Mouse (Mus musculus) limb, embryonic 13.5 days (tissue): ENCODE measurements around the gene Vezf1. TPM values are rescaled to one million over a fixed set of nuclear protein-coding genes. Genes with fewer than 3 reads are reported as not detected.

Experiments used
- ATAC-seq: fragments of 200-750 bp; cut with Nextera tagmentation; 2 replicates; pipeline ENCODE4 v1.8.0; 2017; ENCODE audit warnings: low read depth, moderate number of reproducible peaks, moderate TSS enrichment; ENCODE audit not compliant: low FRiP score
- H3K27ac ChIP-seq: fragments of 300-500 bp; sonication (generic); 2 replicates; pipeline ENCODE4 v1.5.1; 2015; ENCODE audit warnings: inconsistent platforms, mild to moderate bottlenecking, moderate library complexity
- H3K27me3 ChIP-seq: fragments of 300-500 bp; sonication (generic); 2 replicates; pipeline ENCODE4 v1.6.1; 2015; ENCODE audit warnings: mild to moderate bottlenecking, inconsistent platforms
- H3K36me3 ChIP-seq: fragments of 300-500 bp; sonication (generic); 2 replicates; pipeline ENCODE4 v1.6.1; 2015; ENCODE audit warnings: inconsistent platforms, mild to moderate bottlenecking, moderate library complexity
- H3K4me1 ChIP-seq: fragments of 300-500 bp; sonication (generic); 2 replicates; pipeline ENCODE4 v1.6.1; 2015; ENCODE audit warnings: inconsistent platforms
- H3K4me2 ChIP-seq: fragments of 300-500 bp; sonication (generic); replicated peaks from 2 replicates; pipeline ENCODE4 v1.6.1; 2015; ENCODE audit warnings: inconsistent platforms, mild to moderate bottlenecking, moderate library complexity
- H3K4me3 ChIP-seq: fragments of 300-500 bp; sonication (generic); 2 replicates; pipeline ENCODE4 v1.5.1; 2015; ENCODE audit warnings: moderate library complexity, mild to moderate bottlenecking, inconsistent platforms
- H3K9ac ChIP-seq: fragments of 300-500 bp; sonication (generic); 2 replicates; pipeline ENCODE4 v1.6.1; 2015; ENCODE audit warnings: mild to moderate bottlenecking, inconsistent platforms
- H3K9me3 ChIP-seq: fragments of 300-500 bp; sonication (generic); 2 replicates; pipeline ENCODE4 v1.6.1; 2016; ENCODE audit warnings: inconsistent platforms
- WGBS: fragments of 180-500 bp; shearing (Covaris S2); methylation state at CpG from one replicate; pipeline ENCODE4 v1.1.7; 2015; 5-methylcytosine and 5-hydroxymethylcytosine counted together
- polyA plus RNA-seq: library from polyadenylated mRNA; unstranded; fragments of >200 nt; fragmentation: Nextera tagmentation; extraction: Ambion mirVana; gene quantifications from 2 replicates; pipeline ENCODE4 v1.2.1, GENCODE M21; 2015

Vezf1 gene
- polyA plus RNA-seq, 1 experiment from 2014 or later: 48.9 TPM

DNA sequence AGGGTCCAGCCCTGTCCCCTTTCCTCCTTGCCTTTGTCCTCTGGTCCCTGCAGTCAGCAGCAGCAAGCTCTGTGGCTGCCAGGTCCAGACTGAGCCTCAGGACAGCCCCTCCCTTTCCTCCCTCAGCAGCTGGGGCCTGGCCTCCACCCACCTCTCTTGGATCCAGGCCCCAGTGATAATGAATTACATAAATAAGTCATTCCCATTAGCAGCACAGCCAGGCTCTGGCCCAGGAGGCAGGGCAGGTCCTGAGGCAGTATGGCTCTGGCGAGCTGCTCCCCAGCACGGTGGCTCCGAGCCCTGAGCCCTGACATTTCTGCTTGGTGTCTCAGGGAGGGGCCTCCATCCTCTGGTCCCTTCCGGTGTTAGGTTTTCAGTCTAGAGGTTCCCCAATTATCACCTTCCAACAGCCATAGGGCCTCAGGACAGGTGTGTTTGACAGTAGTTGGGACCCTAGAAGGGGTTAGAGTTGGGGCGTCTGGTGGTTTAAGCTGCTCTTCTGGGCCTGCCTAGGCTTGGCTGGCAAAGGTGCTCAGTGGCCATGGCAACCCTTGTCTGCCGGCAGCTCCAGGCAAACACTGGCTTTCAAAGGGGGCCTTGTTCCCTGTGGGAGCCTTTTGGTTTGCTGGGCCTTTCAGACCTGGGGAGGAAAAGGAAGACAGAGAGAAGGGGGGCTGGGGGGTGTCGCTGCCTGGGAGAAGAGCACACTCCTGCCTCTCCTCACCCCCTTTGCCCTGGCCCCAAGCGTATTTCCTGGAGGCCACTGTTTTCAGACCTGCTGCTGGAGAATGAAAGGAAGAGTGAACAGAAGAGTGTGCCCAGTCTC lies 51.0 kb downstream of the Vezf1 start:
- Histone ChIP-seq H3K9me3 (no peaks in the 10 kb centered on the region), H3K27me3 (no peaks in the 10 kb centered on the region), H3K4me3 (no peak overlapping the region), H3K27ac (peak overlapping the region; percentile 89), H3K4me2 (peak overlapping the region; percentile 35), H3K4me1 (peaks cover 67% of the 10 kb centered on the region), H3K9ac (peak overlapping the region; percentile 51), H3K36me3 (peaks cover 7% of the 10 kb centered on the region; the same call in 1 of the 2 replicates)
- peak; percentile 68 for ATAC-seq
- 12% methylated on average over 8 of the region's 8 CpGs for WGBS

DNA sequence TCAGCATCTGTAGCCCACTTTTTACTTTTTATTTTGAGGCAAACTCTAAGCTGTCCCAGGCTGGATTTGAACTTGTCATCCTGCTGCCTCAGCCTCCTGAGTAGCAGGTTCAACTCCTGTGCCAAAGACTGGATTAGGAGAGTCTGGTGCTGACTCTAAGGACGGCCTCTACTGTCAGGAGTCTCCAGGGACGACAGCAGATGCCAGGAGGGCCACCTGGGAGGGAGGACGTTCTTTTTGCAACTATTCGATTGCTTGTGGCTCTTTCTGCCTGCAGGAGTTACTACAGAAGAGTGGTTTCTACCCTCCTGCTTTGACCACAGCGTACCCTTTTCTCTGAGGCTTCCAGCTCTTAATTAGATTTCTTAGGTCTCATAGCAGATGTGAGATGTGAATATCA lies 54.5 kb downstream of the Vezf1 start:
- ATAC-seq: no peak
- no peak overlapping the region for H3K27ac ChIP-seq
- 51% methylated on average over 5 of the region's 5 CpGs for WGBS

DNA sequence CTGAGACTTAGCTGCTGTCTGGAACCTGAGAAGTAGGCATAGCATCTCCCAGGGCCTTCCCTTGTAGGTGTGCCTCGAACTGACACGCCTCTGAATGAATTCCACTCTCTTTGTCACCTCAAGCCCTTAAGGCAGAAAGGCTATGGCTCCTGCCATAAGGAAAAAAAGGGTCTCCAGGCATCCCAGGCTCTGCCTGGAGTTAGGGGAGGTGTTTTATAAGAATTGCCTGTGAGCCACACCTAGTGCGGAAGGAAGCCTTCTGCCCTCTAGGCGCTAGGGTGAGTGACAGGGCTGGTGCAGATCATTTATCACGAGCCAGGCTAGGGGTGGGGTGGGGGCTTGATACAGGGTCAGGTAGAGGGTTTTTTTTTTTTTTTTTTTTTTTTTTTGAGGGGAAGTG lies 54.9 kb downstream of the Vezf1 start:
- Histone ChIP-seq H3K27ac (no peak overlapping the region), H3K4me3 (no peak overlapping the region), H3K9ac (no peak overlapping the region), H3K27me3 (no peaks in the 10 kb centered on the region), H3K4me1 (peaks cover 52% of the 10 kb centered on the region), H3K4me2 (no peak overlapping the region), H3K36me3 (peaks cover 7% of the 10 kb centered on the region; the same call in 1 of the 2 replicates), H3K9me3 (no peaks in the 10 kb centered on the region)
- 64% methylated on average over 5 of the region's 5 CpGs for WGBS
- ATAC-seq: no peak

More for the DNA sequence above, 54.5 kb downstream of the Vezf1 start:
- Histone ChIP-seq H3K27me3 (no peaks in the 10 kb centered on the region), H3K4me1 (peaks cover 57% of the 10 kb centered on the region), H3K4me3 (no peak overlapping the region), H3K4me2 (no peak overlapping the region), H3K9ac (no peak overlapping the region), H3K9me3 (no peaks in the 10 kb centered on the region), H3K36me3 (peaks cover 7% of the 10 kb centered on the region; the same call in 1 of the 2 replicates)

DNA sequence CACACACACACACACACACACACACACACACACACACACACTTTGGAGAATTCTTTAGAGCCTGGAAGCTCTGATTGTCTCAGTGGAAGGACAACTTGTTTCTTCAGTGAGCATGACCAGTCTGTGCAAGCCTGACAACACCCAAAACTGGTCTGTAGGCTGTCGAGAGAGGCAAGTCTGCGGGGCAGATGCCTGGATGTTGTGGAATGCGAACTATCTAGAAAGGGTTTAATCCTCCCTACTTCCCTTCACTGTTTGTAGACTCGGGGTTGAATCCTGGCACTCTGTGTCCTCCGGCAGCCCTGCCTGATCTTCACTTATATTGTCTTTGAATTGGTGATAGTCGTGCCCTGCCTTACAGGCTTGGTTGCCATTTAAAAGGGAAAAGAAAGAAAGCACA lies 55.7 kb downstream of the Vezf1 start:
- ATAC-seq: no peak
- Histone ChIP-seq H3K27ac (no peak overlapping the region), H3K36me3 (peaks cover 7% of the 10 kb centered on the region; the same call in 1 of the 2 replicates), H3K27me3 (no peaks in the 10 kb centered on the region), H3K4me3 (no peak overlapping the region), H3K4me1 (peaks cover 45% of the 10 kb centered on the region), H3K9me3 (no peaks in the 10 kb centered on the region), H3K9ac (no peak overlapping the region), H3K4me2 (no peak overlapping the region)
- WGBS: 31% methylated on average over 6 of the region's 6 CpGs

DNA sequence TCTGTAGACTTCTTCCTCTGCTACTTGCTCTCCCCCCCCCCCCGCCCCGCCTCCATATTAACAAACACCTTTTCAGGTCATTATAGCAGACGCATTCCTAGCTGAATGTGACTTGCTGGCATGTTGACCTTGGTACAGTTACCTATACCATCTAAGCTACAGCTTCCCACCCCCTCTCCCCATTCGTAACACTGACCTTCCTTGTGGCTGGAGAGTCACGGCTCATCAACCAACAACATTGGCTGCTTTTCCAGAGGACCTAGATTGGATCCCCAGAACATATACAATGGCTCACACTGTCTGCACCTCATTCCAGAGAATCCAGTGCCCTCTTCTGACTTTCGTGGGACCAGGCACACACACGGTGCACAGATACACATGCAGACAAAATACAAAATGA lies 57.4 kb downstream of the Vezf1 start:
- Histone ChIP-seq H3K27me3 (no peaks in the 10 kb centered on the region), H3K36me3 (peaks cover 7% of the 10 kb centered on the region; the same call in 1 of the 2 replicates), H3K9me3 (no peaks in the 10 kb centered on the region), H3K4me1 (peaks cover 37% of the 10 kb centered on the region), H3K9ac (no peak overlapping the region), H3K4me3 (no peak overlapping the region), H3K4me2 (no peak overlapping the region), H3K27ac (no peak overlapping the region)
- 76% methylated on average over 7 of the region's 7 CpGs for WGBS
- ATAC-seq: no peak

DNA sequence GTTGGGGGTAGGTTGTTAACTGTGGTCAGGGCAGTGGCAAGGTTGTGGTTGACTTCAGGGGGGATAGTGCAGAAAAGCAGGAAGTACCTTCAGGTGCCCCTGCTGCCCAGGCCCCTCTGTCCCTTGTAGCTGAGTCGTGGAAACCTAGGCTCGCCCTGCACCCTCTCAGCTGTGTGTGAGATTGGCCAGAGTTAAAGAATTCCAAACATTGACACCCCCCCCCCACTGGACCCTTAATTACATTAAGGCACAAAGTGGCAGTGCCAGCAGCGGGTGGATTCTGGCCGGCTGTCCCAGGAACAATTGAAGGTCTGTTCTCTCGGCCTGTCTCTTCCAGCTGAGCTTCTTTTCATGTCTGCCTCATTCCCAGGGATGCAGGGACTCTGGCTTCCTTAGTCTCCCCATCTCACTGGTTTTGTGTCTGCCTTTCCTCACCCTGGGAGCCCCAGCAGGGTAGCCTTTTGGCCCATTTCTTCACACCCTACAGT lies 58.3 kb downstream of the Vezf1 start:
- no peak overlapping the region for H3K4me3 ChIP-seq
- 0 out of 2 replicates have a peak overlapping the region, but pooled peaks have one; percentile 35 for H3K9ac ChIP-seq
- peaks cover 38% of the 10 kb centered on the region for H3K4me1 ChIP-seq
- H3K36me3 ChIP-seq: peaks cover 4% of the 10 kb centered on the region; the same call in 1 of the 2 replicates
- H3K27ac ChIP-seq: no peak overlapping the region; the same call in 1 of the 2 replicates
- WGBS: 29% methylated on average over 5 of the region's 5 CpGs
- H3K4me2 ChIP-seq: no peak overlapping the region
- no peaks in the 10 kb centered on the region for H3K9me3 ChIP-seq
- no peak for ATAC-seq
- no peaks in the 10 kb centered on the region for H3K27me3 ChIP-seq

DNA sequence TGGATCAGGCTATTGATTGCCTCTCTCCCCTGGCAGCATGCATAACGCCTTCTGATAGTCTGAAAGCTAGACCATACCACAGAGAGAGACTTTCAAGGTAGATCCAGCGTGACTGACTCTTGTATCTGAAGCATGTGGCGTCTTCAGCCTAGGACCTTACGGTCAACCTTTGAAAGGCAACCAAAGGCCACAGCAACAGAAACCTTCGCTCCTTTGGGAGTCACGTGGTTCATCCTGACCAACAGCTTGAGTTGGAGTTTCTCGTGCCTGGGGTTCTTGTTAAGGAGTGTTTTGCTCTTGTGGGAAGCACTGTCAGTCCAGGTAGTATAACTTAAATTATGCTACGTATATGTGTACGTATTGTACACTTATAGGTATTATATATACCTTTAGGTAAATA lies 60.4 kb downstream of the Vezf1 start:
- 88% methylated on average over 9 of the region's 9 CpGs for WGBS
- Histone ChIP-seq H3K9me3 (no peaks in the 10 kb centered on the region), H3K27ac (no peak overlapping the region; the same call in 1 of the 2 replicates), H3K4me1 (peaks cover 47% of the 10 kb centered on the region), H3K36me3 (no peaks in the 10 kb centered on the region), H3K9ac (no peak overlapping the region), H3K4me2 (no peak overlapping the region), H3K27me3 (no peaks in the 10 kb centered on the region), H3K4me3 (no peak overlapping the region)
- ATAC-seq: no peak

DNA sequence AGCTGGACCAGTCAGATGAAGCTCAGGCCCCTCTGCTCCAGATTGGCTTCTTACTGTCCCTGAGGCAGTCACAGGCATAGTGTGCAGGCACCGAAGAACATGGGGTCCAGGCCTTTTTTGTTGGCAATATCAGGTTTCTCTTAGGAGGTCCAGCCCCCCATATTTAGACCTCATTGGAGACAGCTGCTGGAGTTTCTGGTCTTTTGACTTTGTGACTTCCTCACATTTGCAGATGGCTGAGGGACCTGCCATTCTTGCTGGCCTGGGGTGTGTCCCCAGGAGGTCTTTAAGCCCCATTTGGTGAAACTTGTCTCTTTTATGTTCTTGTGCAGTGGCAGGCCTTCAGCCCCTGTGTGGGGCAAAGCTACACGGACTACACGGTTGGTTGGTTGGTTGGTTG lies 61.2 kb downstream of the Vezf1 start:
- Histone ChIP-seq H3K27ac (no peak overlapping the region), H3K27me3 (no peaks in the 10 kb centered on the region), H3K36me3 (peaks cover 3% of the 10 kb centered on the region; the same call in 1 of the 2 replicates), H3K4me2 (no peak overlapping the region), H3K9me3 (no peaks in the 10 kb centered on the region), H3K4me3 (no peak overlapping the region), H3K9ac (no peak overlapping the region), H3K4me1 (peaks cover 40% of the 10 kb centered on the region)
- WGBS: 66% methylated on average over 3 of the region's 3 CpGs
- no peak for ATAC-seq

DNA sequence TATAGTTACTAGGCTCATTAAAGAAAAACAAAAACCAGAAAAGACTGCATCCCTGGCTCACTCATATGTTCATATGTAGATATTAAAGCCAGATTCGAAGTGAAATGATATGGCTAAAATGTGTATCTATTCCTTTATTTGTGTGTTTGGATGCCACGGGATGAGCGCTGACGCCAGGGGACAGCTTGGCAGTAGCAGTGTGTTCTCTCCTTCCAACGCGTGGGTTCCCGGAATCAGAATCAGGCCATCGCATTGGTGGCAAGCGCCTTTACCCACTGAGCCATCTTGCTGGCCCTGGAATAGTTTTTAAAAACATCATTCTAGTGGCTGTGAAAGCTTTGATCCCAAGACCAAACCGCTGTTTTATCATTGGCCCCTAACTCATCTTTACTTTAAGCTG lies 61.9 kb downstream of the Vezf1 start:
- Histone ChIP-seq H3K4me3 (no peak overlapping the region), H3K27ac (no peak overlapping the region), H3K4me2 (no peak overlapping the region), H3K9ac (no peak overlapping the region), H3K9me3 (no peaks in the 10 kb centered on the region), H3K4me1 (peaks cover 43% of the 10 kb centered on the region), H3K27me3 (no peaks in the 10 kb centered on the region), H3K36me3 (peaks cover 3% of the 10 kb centered on the region; the same call in 1 of the 2 replicates)
- no peak for ATAC-seq
- 94% methylated on average over 10 of the region's 10 CpGs for WGBS

DNA sequence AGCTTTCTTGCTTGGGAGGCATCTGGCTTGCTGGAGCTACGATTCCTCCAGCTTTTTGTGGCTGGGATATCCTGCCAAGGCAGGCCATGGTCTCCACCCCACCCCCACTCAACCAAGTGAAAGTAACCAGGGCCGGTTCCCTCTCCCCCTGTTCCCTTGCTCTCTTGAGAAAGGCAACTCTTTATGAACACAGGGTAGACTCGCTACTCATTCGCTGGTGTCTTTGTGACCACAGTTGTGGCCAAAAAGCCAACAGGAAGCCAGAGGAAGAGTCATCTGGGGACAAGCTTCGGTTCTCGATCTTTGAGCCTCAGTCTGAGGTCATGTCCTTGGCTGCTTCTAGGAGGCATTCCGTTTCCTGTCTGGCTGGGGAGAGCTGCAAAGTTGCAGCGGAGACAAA lies 63.8 kb downstream of the Vezf1 start:
- peak; percentile 38; the same call in 1 of the 2 replicates for ATAC-seq
- peak overlapping the region; percentile 75 for H3K27ac ChIP-seq

More for the DNA sequence above, 63.8 kb downstream of the Vezf1 start:
- Histone ChIP-seq H3K4me3 (no peak overlapping the region), H3K9me3 (no peaks in the 10 kb centered on the region), H3K36me3 (peaks cover 3% of the 10 kb centered on the region; the same call in 1 of the 2 replicates), H3K4me1 (peaks cover 41% of the 10 kb centered on the region), H3K4me2 (peak overlapping the region; percentile 31), H3K27me3 (no peaks in the 10 kb centered on the region), H3K9ac (no peak overlapping the region)
- WGBS: 45% methylated on average over 8 of the region's 8 CpGs
